Mouse (Mus musculus) stomach, embryonic 14.5 days (tissue): ENCODE measurements around the gene Hoxd1. TPM values are rescaled to one million over a fixed set of nuclear protein-coding genes. Genes with fewer than 3 reads are reported as not detected.

Experiments used
- microRNA counts: library from miRNA; unstranded; fragments of <30 nt; microRNA quantifications from one replicate; lab custom pipeline; 2016
- microRNA-seq: library from miRNA; unstranded; fragments of <30 nt; microRNA quantifications from one replicate; pipeline ENCODE4, GENCODE M21; 2016
- polyA plus RNA-seq: library from polyadenylated mRNA; unstranded; fragments of >200 nt; fragmentation: Nextera tagmentation; extraction: Ambion mirVana; gene quantifications from 2 replicates; pipeline ENCODE4 v1.2.1, GENCODE M21; 2014

Hoxd1 gene
- polyA plus RNA-seq, 1 experiment from 2014 or later: not detected

MicroRNAs within 50 kb of the gene (microRNA counts, 519-probe panel; counts per million panel counts)
- 2,836 counts per million, percentile 49 among the panel's probes with 10 or more counts for microRNA mmu-miR-10b (lab: Ali Mortazavi, UCI)

Small RNA genes within 50 kb of the gene (microRNA-seq; reads per million reads assigned to microRNA genes)
- gene Mir10b: 4,100 reads per million, percentile 86 among the genes with 10 or more reads in this experiment

Other genes with a start within 250 kb of the Hoxd1 start
- gene Lnpk, start 183.5 kb upstream of the Hoxd1 start, polyA plus RNA-seq: 28.2 and 28.9 TPM in 2 replicates
- gene Evx2, start 103.4 kb upstream of the Hoxd1 start, polyA plus RNA-seq: not detected in 2 replicates
- not detected in 2 replicates for gene Hoxd13, start 94.7 kb upstream of the Hoxd1 start, polyA plus RNA-seq
- gene Hoxd12, start 88.0 kb upstream of the Hoxd1 start, polyA plus RNA-seq: not detected in 2 replicates
- gene Hoxd11, start 83.4 kb upstream of the Hoxd1 start, polyA plus RNA-seq: not detected in 2 replicates
- gene Hoxd10, start 71.1 kb upstream of the Hoxd1 start, polyA plus RNA-seq: 0.14 TPM in 1 of 2 replicates, not detected in the other
- gene Hoxd9, start 65.3 kb upstream of the Hoxd1 start, polyA plus RNA-seq: 0.22 and 0.41 TPM in 2 replicates
- gene Hoxd8, start 58.4 kb upstream of the Hoxd1 start, polyA plus RNA-seq: 2.6 and 2.9 TPM in 2 replicates
- 14.5 and 16.2 TPM in 2 replicates for gene Hoxd3, start 51.1 kb upstream of the Hoxd1 start, polyA plus RNA-seq
- gene Hoxd4, start 51.1 kb upstream of the Hoxd1 start, polyA plus RNA-seq: 0.81 and 0.87 TPM in 2 replicates
- gene Gm28230, start 36.3 kb upstream of the Hoxd1 start, polyA plus RNA-seq: 0.10 TPM in 1 of 2 replicates, not detected in the other
- gene Mtx2, start 62.8 kb downstream of the Hoxd1 start, polyA plus RNA-seq: 117 and 120 TPM in 2 replicates